Mouse (Mus musculus) adrenal gland, postnatal 4 days (tissue): ENCODE measurements at regions not wholly inside any gene's neighbourhood (a gene's known extent, or its start where the extent isn't known, plus 50 kb on each side); places are given as distances from the start of the nearest gene placed in this dataset.

Source experiments
- DNase-seq, 2 experiments: peaks; one replicate each; pipeline ENCODE4 v3.0.0; 2021 to 2022; ENCODE audit warnings: low spot score in 2 of 2, mixed read lengths in 2 of 2

DNA sequence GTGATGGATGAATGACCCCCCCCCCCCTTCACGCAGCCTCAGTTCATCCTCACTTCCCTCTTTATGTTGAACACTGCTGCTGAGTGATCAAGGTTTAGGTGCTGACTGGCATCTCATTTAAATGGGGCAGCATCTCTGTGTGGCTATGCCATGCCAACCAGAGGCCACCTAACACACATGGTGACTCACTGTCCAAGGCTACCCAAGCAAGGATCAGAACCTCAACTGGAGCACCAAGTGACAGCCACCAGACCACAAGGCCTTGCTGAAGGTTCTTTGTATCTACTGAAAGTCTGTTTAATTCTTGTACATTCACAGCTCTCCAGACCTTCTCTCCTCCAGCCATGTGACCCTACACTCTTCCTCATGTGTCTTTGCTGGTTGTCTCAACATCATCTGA is 347.6 kb upstream of the Myt1l start:
- DNase-seq = no peak

DNA sequence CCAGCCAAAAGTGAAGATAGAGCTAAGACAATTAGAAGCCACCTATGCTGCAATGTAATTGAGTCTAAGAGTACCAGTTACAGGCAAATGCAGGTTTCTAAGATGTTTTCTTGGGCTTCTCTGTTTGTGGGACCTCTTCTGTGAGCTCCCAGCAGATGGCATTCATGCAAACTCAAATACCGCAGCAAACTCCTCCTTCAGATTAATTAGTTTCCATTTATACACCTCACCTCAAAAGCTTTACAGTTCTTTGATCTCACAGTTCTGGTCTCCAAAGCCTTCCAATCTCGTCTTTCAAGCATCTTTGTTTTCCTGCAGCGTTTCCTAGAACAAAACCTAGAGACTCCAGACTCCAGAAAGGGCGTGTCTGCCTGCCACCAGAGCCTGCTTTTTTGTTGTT is 340.6 kb upstream of the Myt1l start:
- DNase-seq = no peak

DNA sequence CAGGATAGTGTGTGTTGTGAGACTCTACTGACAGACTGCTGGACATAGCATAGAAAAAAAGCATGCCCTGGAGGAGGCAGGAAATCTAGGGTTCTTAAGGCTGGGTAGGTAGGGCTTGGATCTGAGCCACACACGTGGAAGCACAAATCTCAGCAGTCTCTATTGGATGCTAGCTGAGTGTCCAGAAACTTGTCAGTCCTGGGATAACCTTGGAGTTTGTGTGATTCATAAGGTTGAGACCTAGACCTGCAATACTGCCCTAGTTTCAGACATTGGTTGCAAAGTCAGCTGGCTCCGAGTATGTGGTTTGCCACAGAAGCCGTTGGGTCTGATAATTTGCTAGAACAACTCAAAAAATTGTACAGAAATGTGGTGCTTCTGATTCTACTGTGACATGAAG is 335.8 kb upstream of the Myt1l start:
- DNase-seq = peak in 1 of 2 experiments; percentile 10

DNA sequence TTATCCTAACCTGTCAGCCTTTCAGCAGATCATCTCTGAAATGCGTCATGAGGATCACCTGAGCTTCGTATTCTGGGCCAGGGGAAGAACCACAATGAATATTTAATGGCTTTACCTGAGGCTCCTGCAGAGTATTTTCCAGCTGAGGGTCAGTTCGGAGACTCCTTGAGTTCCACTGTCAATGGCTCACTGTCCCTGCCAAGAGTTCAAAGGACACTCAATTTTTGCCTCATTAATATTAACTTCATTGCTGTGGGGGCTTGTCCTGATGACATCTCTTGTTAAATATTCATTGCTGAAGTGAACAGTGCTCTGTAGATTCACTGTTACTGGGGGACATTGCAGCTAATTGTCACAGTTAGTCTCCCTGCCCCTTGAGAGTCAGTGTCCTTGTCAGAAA is 316.2 kb upstream of the Myt1l start:
- no peak for DNase-seq

DNA sequence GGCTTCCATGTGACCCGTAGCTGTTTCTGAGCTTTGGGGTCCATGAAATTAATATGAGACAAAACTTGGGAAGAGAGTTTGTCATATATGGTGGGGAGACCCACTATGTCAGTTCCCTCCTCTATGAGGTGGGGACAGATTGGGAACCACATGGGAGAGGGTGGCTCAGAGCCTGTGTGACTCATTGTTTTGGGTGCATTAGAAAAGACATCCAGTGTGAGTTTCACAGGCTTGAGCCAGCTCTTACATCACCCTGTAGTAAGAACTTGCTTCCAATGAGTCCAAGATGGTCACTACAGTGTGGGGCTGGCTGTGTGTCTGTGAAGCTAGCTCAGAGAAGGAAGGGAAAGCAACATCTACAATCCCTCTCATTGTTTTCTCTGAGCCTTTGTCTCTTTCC is 314.6 kb upstream of the Myt1l start:
- no peak for DNase-seq

DNA sequence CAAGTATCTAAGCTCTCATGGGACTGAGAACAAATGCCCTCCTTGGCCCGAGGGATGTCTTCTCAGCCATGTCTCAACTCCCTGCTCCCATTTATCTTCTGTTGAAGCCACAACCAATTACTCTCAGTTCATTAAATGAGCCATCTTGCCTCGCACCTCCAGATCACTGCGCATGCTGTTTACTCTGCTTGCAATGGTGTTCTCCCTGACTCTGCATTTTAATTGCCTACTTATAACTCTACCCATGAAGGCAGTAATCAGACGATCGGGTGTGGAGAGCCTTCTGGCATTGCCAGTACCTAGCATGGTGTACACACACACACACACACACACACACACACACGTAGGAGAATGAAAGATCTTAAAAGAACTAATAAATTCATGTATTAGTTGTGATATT is 306.1 kb upstream of the Myt1l start:
- DNase-seq = no peak

DNA sequence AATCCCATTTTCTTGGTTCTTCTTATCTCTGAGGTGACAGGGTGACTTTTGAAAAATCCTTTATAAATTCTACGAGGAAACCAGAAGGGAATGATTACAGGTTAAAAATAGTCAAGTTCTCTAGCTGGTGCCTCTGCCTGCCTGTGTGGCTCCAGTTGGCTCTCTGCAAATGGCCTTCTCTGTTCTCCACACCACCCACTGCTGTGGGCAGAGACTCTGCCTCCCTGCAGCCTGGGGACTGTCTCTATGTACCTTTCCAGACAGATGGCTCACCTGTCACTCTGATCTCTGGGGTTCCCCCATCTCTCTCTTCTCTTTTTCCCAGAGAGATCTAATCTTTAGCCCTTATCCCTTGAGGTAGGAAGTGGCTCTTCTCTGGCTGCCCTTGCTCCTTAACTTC is 302.2 kb upstream of the Myt1l start:
- no peak for DNase-seq

DNA sequence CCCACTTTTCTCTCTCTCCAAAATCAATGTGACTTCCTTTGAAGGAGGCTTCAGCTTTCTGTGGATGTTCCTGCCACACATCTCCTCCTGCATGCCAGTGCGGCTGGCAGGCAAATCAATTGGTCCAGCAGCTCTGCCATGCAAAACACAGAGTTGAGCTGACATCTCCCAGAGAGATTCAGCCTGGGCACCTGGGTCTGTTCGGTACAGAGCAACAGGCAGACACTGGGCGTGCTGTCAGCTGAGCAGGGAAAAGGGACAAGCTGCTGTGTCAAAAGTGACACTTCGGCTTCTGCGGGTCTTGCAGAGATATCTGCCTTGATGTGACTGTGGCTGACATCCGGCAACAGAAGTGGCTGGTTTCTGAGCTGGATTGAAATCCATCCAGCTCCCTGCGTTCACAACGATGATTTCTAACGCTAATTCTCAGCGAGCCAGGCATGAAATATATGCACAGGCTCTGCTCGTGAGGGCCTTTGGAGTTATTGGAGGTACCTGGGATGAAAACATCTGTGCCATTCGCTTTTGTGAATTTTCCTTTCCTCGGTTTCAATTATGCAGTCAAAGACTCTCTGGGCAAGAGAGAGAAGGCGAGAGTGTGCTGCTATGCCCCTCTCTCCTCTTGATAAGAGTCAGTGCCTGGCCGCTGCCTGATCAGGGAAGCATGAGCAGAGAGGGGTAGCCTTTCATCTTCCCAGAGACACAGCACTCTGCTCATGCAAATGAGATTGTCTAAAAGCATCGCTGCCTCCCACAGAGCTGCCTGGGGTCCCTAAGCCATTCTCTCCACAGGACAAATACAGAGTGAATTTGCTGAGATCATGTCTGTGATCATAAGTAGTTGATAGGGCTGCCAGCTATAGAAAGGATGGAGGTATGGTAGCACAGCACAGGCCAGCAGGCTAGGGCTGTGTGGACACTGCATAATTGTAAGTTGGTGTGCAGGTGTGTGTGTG is 295.4 kb upstream of the Myt1l start:
- DNase-seq = no peak

DNA sequence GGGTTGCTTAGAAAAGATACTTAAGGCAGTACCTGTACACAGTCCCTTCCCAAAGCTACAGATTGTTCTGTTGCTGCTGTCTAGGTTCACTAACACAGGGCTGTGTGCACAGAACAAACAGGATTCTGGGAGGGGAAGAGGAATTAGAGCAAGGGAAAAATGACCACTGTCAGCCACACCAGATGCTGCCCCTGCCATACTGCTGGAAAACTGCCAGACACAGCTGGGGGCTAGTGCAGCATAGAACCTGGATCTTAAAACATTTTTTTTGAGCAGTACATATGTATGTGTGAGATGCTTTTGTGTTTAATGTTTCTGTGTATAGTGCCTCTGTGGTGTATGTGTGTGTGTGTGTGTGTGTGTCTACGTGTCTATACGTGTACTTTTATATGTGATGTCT is 291.7 kb upstream of the Myt1l start:
- no peak for DNase-seq

DNA sequence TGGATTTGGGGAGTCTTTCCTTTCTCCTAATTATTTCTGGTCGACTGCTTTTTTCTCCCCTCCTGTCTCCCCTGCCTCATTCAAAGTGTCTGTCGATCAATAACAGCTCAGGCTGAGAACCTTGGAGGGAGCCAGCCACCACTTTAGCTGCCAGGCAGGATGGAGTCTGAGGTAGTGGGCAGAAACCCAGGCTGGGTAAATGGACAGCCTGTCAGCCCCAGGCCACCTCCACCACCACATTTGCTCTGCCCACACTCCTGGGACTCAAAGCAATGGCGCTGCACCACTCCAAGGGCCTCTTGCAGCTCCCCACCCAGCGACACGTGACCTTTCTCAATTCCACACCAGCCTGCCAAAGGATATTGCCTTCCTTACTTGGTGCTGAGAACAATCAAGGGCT is 290.7 kb upstream of the Myt1l start:
- DNase-seq = no peak

DNA sequence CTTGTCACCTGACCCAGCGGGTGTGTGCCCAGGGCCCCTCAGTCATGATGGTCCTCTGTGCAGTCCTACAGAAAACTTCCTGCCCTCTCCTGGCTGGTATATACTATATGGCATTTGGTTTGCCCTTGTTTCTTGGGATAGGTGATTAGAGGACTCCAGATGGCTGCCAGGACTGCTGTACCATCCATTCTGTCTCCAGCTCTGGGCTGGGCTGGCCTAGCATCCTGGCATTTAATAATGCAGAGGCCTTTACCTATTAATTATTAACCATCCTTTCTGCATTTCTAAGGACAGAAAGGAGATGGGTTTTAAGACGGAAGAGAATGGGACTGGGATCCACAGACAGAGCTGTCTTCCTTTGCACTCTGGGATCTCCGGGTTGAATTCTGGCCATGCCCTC is 288.7 kb upstream of the Myt1l start:
- no peak for DNase-seq

DNA sequence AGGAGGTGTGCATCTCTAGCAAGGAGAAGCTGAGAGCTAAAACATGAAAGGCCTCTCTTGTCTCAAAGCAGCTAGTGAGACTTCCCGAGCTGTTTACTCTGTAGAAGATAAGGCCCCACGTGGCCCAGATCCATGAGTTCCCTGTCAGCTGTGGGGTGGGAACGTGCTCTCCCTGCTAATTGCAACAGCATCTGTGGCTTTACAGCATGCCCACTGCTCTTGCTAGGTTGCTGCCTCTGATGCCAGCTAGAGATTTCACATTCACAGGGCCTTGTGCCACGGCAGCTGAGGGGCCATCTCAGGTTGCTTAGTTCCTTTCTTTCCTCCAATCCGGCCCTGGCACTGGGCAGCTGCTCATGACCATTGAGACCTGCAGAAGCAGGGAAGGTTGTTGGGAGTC is 288.2 kb upstream of the Myt1l start:
- no peak for DNase-seq

DNA sequence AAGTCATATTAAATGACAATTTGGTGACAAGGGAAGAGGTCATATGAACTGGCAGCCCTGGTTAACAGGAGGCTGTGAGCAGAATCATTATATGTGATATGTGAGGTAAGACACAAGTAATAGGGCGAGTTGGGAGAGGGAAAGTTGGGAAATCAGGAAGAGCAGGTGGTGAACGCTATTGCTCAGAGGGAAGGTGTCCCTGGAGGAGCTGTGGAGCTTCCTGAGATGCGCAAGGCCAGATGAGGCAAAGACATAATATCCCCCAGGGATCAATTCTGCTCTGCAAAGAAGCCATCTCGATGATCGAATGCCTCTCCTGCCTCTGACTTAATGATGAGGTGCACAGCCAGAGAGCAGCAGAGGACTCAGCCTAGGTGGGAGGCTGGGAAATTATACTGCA is 285.1 kb upstream of the Myt1l start:
- DNase-seq = no peak

DNA sequence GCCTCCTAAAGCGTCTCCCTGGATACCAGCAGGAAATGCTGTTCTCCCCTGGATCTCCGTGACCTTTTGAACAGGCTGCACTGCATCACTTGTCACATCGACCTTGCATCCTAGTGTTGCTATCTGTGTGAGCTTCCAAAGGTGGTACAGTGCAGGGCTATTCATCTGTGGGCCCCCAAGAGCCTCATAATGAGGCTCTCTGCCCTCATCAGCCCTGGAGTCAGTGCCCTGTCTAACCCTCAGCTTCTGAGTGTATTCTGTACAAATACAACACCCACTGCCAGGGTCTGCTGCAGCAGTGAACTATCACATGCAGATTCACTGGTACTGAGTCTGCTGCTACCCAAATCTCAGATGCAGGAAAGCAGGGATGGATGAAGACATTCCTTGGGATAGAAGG is 282.1 kb upstream of the Myt1l start:
- no peak for DNase-seq

DNA sequence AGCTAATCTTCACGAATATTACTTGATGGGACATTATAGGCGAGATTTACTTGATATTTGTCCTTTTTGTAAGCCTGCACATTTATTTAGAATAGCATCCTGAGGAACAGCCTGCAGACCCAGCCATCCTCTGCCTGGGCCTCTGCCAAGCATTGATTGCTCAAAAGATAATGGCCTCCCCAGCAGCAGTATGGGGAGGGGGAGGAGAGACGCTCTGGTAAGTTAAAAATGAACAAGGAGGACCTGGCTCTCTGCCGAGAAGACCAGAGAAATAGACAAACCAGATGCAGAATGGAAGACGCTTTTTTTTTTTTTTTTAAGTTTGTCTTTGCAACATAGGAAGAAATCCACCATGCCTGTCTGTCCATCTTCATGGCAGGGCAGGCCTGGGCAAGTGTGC is 280.8 kb upstream of the Myt1l start:
- DNase-seq = no peak

DNA sequence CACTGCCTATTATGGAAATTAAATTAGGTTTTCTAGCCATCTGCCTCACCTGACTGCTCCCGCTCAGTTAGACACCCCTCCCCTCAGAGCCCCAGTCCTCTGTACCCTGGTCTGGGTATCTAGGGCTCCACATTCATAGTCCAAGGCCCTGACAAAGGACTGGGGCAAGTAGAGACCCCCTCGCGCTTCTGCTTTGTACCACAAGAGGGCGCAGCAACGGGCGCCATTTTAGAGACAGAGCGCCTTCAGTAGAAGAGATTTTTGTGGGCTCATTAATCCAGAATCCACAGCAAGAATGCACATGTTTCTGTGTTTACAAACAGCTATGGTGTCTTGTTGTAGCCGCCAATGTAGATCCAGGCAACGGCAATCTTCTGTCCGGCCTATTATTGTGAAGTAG is 279.7 kb upstream of the Myt1l start:
- no peak for DNase-seq

DNA sequence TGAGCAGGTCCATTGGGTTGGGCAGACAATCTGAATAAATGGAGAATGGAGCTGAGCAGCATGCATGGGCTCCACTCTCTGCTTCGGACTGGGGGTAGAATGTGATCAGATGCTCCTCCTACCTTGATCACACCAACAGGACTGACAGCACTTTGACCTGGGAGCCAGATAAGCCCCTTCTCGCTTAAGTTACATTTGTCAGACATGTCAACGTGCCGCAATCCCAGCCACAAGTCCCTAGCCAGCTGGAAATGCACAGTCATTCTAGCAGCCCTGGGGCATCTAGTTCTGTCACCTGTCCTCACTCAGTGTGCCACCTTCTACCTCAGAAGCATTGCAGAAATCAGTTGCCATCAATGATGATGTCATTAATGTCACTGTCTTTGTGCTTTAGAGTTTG is 272.1 kb upstream of the Myt1l start:
- no peak for DNase-seq

DNA sequence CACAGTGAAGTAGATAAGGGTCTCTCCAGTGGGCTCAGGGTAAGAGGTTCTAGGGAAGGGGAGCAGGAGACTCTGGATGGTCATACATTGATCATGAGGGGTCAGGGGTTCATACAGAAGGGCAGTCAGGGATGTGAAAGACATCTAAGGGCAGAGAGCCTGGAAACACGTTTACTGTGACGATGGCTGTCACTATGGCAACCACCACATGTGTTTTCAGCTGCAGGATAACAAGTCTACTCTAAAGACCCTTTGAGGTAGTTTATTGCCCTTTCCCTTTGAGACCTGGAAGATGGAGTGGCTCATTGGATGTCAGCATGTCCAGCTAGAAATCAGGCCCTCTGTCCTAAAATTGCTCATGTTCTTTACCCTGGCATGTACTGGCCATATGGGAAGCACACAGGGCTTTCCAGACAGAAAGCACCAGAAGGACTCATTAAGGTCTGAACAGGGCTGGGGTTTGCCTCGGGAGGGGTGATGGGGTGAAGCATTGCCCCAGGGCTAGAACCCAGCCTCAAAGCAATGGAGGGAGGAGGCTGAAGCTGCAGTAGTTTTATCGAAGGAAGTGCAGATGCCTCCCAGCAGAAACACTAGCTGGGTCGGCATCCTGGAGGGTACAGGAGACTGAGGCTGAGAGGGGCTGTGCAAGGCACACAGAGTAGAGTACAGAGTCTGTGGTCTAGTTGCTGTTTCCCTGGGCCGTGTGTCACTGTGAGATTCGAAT is 271.0 kb upstream of the Myt1l start:
- DNase-seq = no peak

DNA sequence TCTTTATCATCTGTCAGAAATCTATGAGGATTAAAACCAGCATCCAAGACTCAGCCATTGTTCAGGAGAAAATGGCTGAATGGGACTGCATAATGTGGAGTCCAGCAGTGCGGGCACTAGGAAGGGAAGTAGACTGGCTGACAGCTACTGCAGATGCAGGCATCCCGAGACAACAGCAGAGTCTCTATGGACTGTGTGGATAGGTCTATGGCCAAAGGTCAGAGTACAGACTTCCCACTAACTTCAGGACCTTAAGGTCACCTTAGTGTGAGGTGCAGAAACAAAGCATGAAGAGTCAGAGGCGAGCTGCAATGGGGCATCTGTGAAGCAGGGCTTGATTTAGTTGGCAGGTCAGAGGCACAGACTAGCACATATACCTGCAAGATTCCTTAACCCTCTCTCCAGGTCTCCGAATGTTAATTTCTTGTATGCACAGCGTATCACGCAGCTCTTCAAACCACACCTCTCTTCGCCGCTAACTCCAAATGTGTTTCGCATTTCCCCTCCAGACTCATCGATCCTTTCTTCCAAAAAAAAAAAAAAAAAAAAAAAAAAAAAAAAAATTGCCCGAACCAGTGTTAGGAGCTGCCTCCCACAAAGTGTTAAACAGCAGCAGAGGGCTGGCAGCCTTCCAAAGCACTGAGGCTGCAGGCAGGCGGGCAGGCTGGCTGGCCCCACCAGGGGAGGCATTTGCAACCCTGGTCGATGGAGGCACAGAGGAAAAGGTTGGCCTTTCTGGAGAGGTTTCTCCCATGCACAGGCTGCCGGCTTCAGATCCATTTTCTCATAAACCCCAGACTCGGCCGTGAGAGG is 270.2 kb upstream of the Myt1l start:
- no peak for DNase-seq

DNA sequence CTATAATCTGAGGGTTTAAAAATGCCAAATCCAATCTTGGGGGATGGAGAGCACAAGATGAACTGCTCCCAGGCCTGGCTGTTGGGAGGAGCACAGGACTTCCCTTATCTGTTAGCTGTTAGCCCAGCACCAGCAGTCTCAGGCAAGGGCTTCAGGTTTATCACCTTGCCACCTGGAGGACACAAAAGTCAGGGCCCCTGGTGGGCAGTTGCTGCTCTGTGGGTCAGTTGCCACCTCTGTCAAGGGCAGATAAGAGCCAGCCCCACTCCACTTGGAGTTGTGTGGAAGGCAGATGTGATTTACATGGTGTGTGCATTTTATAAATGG is 269.7 kb upstream of the Myt1l start:
- DNase-seq = no peak

DNA sequence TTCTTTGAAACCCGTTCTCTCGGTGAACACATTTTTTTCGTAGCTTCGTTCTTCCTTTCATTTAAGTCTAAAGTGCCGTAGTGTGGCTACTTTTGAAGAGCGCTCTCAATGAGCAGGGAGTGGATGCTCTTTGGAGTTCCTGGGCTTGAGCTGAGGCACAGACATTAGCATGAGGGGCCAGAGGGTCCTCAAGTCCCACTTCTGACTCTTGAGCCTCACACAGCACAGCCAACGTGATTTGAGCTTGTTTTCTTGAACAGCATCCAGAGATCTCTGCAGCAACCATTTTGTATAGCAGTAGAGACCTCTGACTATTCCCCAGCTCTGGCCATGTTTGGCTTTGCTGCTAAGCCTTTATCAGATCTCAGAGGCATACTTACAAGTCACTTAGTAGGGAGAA is 269.2 kb upstream of the Myt1l start:
- DNase-seq = no peak

DNA sequence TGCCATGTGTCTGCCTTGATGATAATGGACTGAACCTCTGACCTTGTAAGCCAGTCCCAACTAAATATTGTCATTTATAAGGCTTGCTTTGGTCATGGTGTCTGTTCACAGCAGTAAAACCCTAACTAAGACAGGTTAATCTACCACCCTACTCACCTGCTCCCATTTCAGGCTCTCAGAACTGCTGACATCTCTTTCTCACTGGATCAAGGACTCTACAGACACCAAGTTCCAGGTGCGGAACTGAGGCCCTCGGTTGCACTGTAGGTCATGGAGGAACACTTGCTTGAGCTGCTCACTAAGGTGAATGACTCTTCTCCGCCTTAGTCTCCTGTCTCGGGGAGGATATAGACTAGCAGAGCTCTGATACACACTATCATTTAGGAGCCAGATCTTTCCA is 254.0 kb upstream of the Myt1l start:
- DNase-seq = no peak
